Mouse (Mus musculus) cerebellum, adult 2 months (tissue): ENCODE results near the gene Rasal2. TPM values are rescaled to one million over a fixed set of nuclear protein-coding genes. Genes with fewer than 3 reads are reported as not detected.

Experiments
- DNase-seq, 2 experiments: peaks; one replicate each; pipeline ENCODE4 v3.0.0; 2021
- H3K27ac ChIP-seq: fragments of 200-500 bp; 2 replicates; pipeline ENCODE4 v1.5.1; 2012; ENCODE audit warnings: low read length, control low read depth, inconsistent platforms; ENCODE audit not compliant: insufficient read depth
- H3K27me3 ChIP-seq: fragments of 200-500 bp; 2 replicates; pipeline ENCODE4 v1.6.1; 2012; ENCODE audit warnings: inconsistent platforms, mild to moderate bottlenecking, low read length, moderate library complexity; ENCODE audit not compliant: control insufficient read depth, insufficient read depth
- H3K4me1 ChIP-seq: fragments of 200-500 bp; 2 replicates; pipeline ENCODE4 v1.6.1; 2011; ENCODE audit warnings: low read length; ENCODE audit not compliant: control insufficient read depth, insufficient read depth
- H3K4me3 ChIP-seq: fragments of 200-500 bp; replicated peaks from 2 replicates; pipeline ENCODE3; 2011; ENCODE audit warnings: mild to moderate bottlenecking, low read depth, low read length, control low read depth; ENCODE audit not compliant: insufficient read depth
- CTCF ChIP-seq: fragments of 200-500 bp; IDR thresholded peaks from 2 replicates; pipeline ENCODE4 v1.5.1; 2011; ENCODE audit warnings: low read depth, mild to moderate bottlenecking, control low read depth, low read length, moderate library complexity, borderline replicate concordance; ENCODE audit not compliant: insufficient read depth
- POLR2A ChIP-seq: fragments of 200-500 bp; IDR thresholded peaks from 2 replicates; pipeline ENCODE4 v1.6.1; 2011; ENCODE audit warnings: low read length, control low read depth, borderline replicate concordance; ENCODE audit not compliant: insufficient read depth
- WGBS: fragments of 180-500 bp; shearing (Covaris S2); methylation state at CpG from one replicate; pipeline ENCODE4 v1.1.7; 2018; 5-methylcytosine and 5-hydroxymethylcytosine counted together
- polyA plus RNA-seq: library from polyadenylated mRNA; depleted of rRNA; stranded (reverse); fragments of >200 nt; gene quantifications from 2 replicates; pipeline ENCODE4 v1.2.3, GENCODE M21; 2012

The Rasal2 gene
- polyA plus RNA-seq, 1 experiment, result 14.6 TPM

- H3K4me1 ChIP-seq, result peaks cover 3% of the 10 kb centered on the region; the same call in 1 of the 2 replicates
- no peaks in the 10 kb centered on the region for H3K27me3 ChIP-seq
- TF ChIP-seq CTCF (no peak), POLR2A (no peak)
- WGBS, result 97% methylated on average over 4 of the region's 4 CpGs
- no peak for DNase-seq
- H3K4me3 ChIP-seq, result no peak overlapping the region
- H3K27ac ChIP-seq, result no peak overlapping the region
Observed at GRCm38 (mm10) chr1:157434404-157434803, 22.0 kb upstream of the Rasal2 start.

GRCm38 (mm10) chr1:157433316-157433715 lies 20.9 kb upstream of the Rasal2 start:
- DNase-seq, result peak; percentile 29 to 36
- H3K4me3 ChIP-seq, result no peak overlapping the region
- WGBS, result 17% methylated on average over 3 of the region's 3 CpGs
- peaks cover 3% of the 10 kb centered on the region; the same call in 1 of the 2 replicates for H3K4me1 ChIP-seq
- no peak overlapping the region for H3K27ac ChIP-seq
- H3K27me3 ChIP-seq, result no peaks in the 10 kb centered on the region
- TF ChIP-seq CTCF (no peak), POLR2A (no peak)

- Histone ChIP-seq H3K27me3 (no peaks in the 10 kb centered on the region), H3K4me3 (no peak overlapping the region), H3K27ac (no peak overlapping the region), H3K4me1 (0 out of 2 replicates have a peak, but pooled peaks cover under 1% of the 10 kb centered on the region)
- 89% methylated on average over 3 of the region's 3 CpGs for WGBS
- TF ChIP-seq CTCF, result no peak
- no peak for TF ChIP-seq POLR2A
- DNase-seq, result no peak
Observed at GRCm38 (mm10) chr1:157428366-157428765, 16.0 kb upstream of the Rasal2 start.

- Histone ChIP-seq H3K27me3 (no peaks in the 10 kb centered on the region), H3K27ac (no peak overlapping the region), H3K4me3 (no peak overlapping the region), H3K4me1 (no peaks in the 10 kb centered on the region)
- TF ChIP-seq POLR2A (no peak), CTCF (no peak)
- 97% methylated on average over 4 of the region's 4 CpGs for WGBS
- no peak for DNase-seq
Observed at GRCm38 (mm10) chr1:157427604-157428003, 15.2 kb upstream of the Rasal2 start.

GRCm38 (mm10) chr1:157426933-157427332 lies 14.5 kb upstream of the Rasal2 start:
- H3K4me1 ChIP-seq, result no peaks in the 10 kb centered on the region
- 68% methylated on average over 1 of the region's 1 CpGs for WGBS
- no peak for DNase-seq
- TF ChIP-seq CTCF (no peak), POLR2A (no peak)
- H3K27ac ChIP-seq, result no peak overlapping the region
- H3K27me3 ChIP-seq, result no peaks in the 10 kb centered on the region
- H3K4me3 ChIP-seq, result no peak overlapping the region

GRCm38 (mm10) chr1:157425741-157426427 lies 13.5 kb upstream of the Rasal2 start:
- DNase-seq, result no peak
- Histone ChIP-seq H3K4me3 (no peak overlapping the region), H3K27me3 (no peaks in the 10 kb centered on the region), H3K27ac (no peak overlapping the region), H3K4me1 (no peaks in the 10 kb centered on the region)
- WGBS, result 25% methylated on average over 8 of the region's 8 CpGs
- TF ChIP-seq POLR2A, result no peak
- TF ChIP-seq CTCF, result no peak

- no peak for DNase-seq
- Histone ChIP-seq H3K4me3 (no peak overlapping the region), H3K4me1 (no peaks in the 10 kb centered on the region), H3K27ac (no peak overlapping the region; the same call in 1 of the 2 replicates), H3K27me3 (no peaks in the 10 kb centered on the region)
- TF ChIP-seq CTCF (no peak), POLR2A (no peak)
- WGBS, result 47% methylated on average over 7 of the region's 7 CpGs
Observed at GRCm38 (mm10) chr1:157417861-157418260, 5.5 kb upstream of the Rasal2 start.

- Histone ChIP-seq H3K4me3 (no peak overlapping the region), H3K27me3 (no peaks in the 10 kb centered on the region), H3K27ac (no peak overlapping the region), H3K4me1 (no peaks in the 10 kb centered on the region)
- no peak for TF ChIP-seq POLR2A
- TF ChIP-seq CTCF, result no peak
- WGBS, result 67% methylated on average over 3 of the region's 3 CpGs
- no peak for DNase-seq
Observed at GRCm38 (mm10) chr1:157417414-157417813, 5.0 kb upstream of the Rasal2 start.
